Mouse (Mus musculus) CH12.LX (cell line): ENCODE results near the gene Sept9. TPM values are rescaled to one million over a fixed set of nuclear protein-coding genes. Genes with fewer than 3 reads are reported as not detected.

ENCODE experiments used
- DNase-seq: peaks from one replicate; pipeline ENCODE4 v3.0.0-alpha.2; 2013; ENCODE audit errors: extremely low read depth
- H3K27ac ChIP-seq: 2 replicates; pipeline ENCODE4 v1.5.1; 2012; ENCODE audit warnings: low read depth, mild to moderate bottlenecking, control low read depth, moderate library complexity; ENCODE audit not compliant: insufficient read depth
- H3K27me3 ChIP-seq: replicated peaks from 2 replicates; pipeline ENCODE3; 2012; ENCODE audit warnings: inconsistent platforms
- H3K36me3 ChIP-seq, 2 experiments: replicated peaks in 1 of 2; 2 replicates each; pipeline versions ENCODE3 to v1.6.1; 2012; ENCODE audit warnings: inconsistent platforms in 1 of 2, low read length in 1 of 2, mild to moderate bottlenecking in 1 of 2, mixed read lengths in 1 of 2, moderate library complexity in 1 of 2; ENCODE audit not compliant: control insufficient read depth in 1 of 2, insufficient read depth in 1 of 2
- H3K4me1 ChIP-seq, 2 experiments: 2 replicates each; pipeline ENCODE4 v1.6.1; 2012; ENCODE audit warnings: inconsistent platforms in 1 of 2, moderate library complexity in 1 of 2; ENCODE audit not compliant: insufficient read depth in 2 of 2, control insufficient read depth in 1 of 2
- H3K4me2 ChIP-seq: 2 replicates; pipeline ENCODE4 v1.6.1; 2012; ENCODE audit warnings: low read depth, mild to moderate bottlenecking, control low read depth; ENCODE audit not compliant: poor library complexity, insufficient read depth, severe bottlenecking
- H3K4me3 ChIP-seq, 3 experiments: fragments of 150-350 bp in 1 of 3; sonication (generic) in 1 of 3; replicated peaks in 1 of 3; 2 replicates each; pipeline versions ENCODE3 to v1.5.1; 2011 to 2012; ENCODE audit warnings: low read depth in 2 of 3, low read length in 2 of 3, mild to moderate bottlenecking in 2 of 3, moderate library complexity in 2 of 3, control low read depth in 1 of 3, improper control_type of control experiment in 1 of 3, inconsistent platforms in 1 of 3, mixed read lengths in 1 of 3; ENCODE audit not compliant: poor library complexity in 1 of 3
- H3K79me2 ChIP-seq: replicated peaks from 2 replicates; pipeline ENCODE4 v1.6.1; 2012; ENCODE audit warnings: mild to moderate bottlenecking, moderate library complexity; ENCODE audit not compliant: control insufficient read depth, poor library complexity, insufficient read depth, severe bottlenecking; ENCODE audit errors: extremely low read depth
- H3K9ac ChIP-seq: 2 replicates; pipeline ENCODE4 v1.6.1; 2012; ENCODE audit warnings: low read depth, mild to moderate bottlenecking, control low read depth, moderate library complexity; ENCODE audit not compliant: insufficient read depth
- H3K9me3 ChIP-seq: replicated peaks from 2 replicates; pipeline ENCODE3; 2012; ENCODE audit warnings: low read length, inconsistent platforms, mixed read lengths
- CTCF ChIP-seq, 2 experiments: IDR thresholded peaks in 1 of 2; conservative IDR thresholded peaks in 1 of 2; 2 replicates each; pipeline ENCODE4 v1.5.1; 2011 to 2012; ENCODE audit warnings: low read depth in 2 of 2, low read length in 2 of 2, improper control_type of control experiment in 1 of 2, inconsistent platforms in 1 of 2, mild to moderate bottlenecking in 1 of 2, moderate library complexity in 1 of 2
- E2F4 ChIP-seq: IDR thresholded peaks from 2 replicates; pipeline ENCODE4 v1.6.1; 2011; ENCODE audit warnings: low read depth, low read length, improper control_type of control experiment; ENCODE audit not compliant: insufficient replicate concordance
- ELF1 ChIP-seq: IDR thresholded peaks from 2 replicates; pipeline ENCODE4 v1.6.1; 2014; ENCODE audit warnings: low read depth, mild to moderate bottlenecking, inconsistent platforms, low read length, improper control_type of control experiment
- EP300 ChIP-seq: IDR thresholded peaks from 2 replicates; pipeline ENCODE4 v1.6.1; 2011; ENCODE audit warnings: low read length, improper control_type of control experiment
- ETS1 ChIP-seq: conservative IDR thresholded peaks from 2 replicates; pipeline ENCODE4 v1.6.1; 2012; ENCODE audit warnings: low read depth, mild to moderate bottlenecking, inconsistent platforms, low read length, improper control_type of control experiment, moderate library complexity
- GABPA ChIP-seq: IDR thresholded peaks from 2 replicates; pipeline ENCODE4 v1.6.1; 2012; ENCODE audit warnings: low read depth, low read length, improper control_type of control experiment, inconsistent platforms; ENCODE audit not compliant: insufficient replicate concordance
- HCFC1 ChIP-seq: IDR thresholded peaks from 2 replicates; pipeline ENCODE4 v1.6.1; 2012; ENCODE audit warnings: low read depth, mild to moderate bottlenecking, inconsistent platforms, low read length, improper control_type of control experiment
- JUN ChIP-seq: IDR thresholded peaks from 2 replicates; pipeline ENCODE4 v1.6.1; 2011; ENCODE audit warnings: low read depth, mild to moderate bottlenecking, low read length, improper control_type of control experiment, moderate library complexity; ENCODE audit not compliant: insufficient read depth
- KAT2A ChIP-seq: IDR thresholded peaks from 2 replicates; pipeline ENCODE4 v1.6.1; 2012; ENCODE audit warnings: low read length, improper control_type of control experiment, inconsistent platforms; ENCODE audit not compliant: insufficient replicate concordance
- MAFK ChIP-seq: IDR thresholded peaks from 2 replicates; pipeline ENCODE4 v1.6.1; 2011; ENCODE audit warnings: low read length, improper control_type of control experiment; ENCODE audit not compliant: insufficient replicate concordance
- MAX ChIP-seq: IDR thresholded peaks from 2 replicates; pipeline ENCODE4 v1.6.1; 2011; ENCODE audit warnings: low read length, improper control_type of control experiment
- MXI1 ChIP-seq: IDR thresholded peaks from 2 replicates; pipeline ENCODE4 v1.6.1; 2011; ENCODE audit warnings: mild to moderate bottlenecking, low read depth, low read length, improper control_type of control experiment
- MYC ChIP-seq: IDR thresholded peaks from 2 replicates; pipeline ENCODE4 v1.6.1; 2011; ENCODE audit warnings: low read depth, mild to moderate bottlenecking, improper control_type of control experiment, low read length
- NELFE ChIP-seq: IDR thresholded peaks from 2 replicates; pipeline ENCODE4 v1.6.1; 2011; ENCODE audit warnings: low read depth, low read length, improper control_type of control experiment
- SMC3 ChIP-seq: IDR thresholded peaks from 2 replicates; pipeline ENCODE4 v1.6.1; 2011; ENCODE audit warnings: low read depth, low read length, improper control_type of control experiment
- TCF12 ChIP-seq: IDR thresholded peaks from 2 replicates; pipeline ENCODE4 v1.6.1; 2014; ENCODE audit warnings: low read depth, mild to moderate bottlenecking, inconsistent platforms, low read length, improper control_type of control experiment
- UBTF ChIP-seq: IDR thresholded peaks from 2 replicates; pipeline ENCODE4 v1.6.1; 2012; ENCODE audit warnings: low read depth, mild to moderate bottlenecking, inconsistent platforms, low read length, improper control_type of control experiment, moderate library complexity
- USF1 ChIP-seq: IDR thresholded peaks from 2 replicates; pipeline ENCODE4 v1.6.1; 2014; ENCODE audit warnings: low read depth, mild to moderate bottlenecking, inconsistent platforms, low read length, improper control_type of control experiment
- ZKSCAN1 ChIP-seq: IDR thresholded peaks from 2 replicates; pipeline ENCODE4 v1.6.1; 2012; ENCODE audit warnings: low read depth, inconsistent platforms, low read length, improper control_type of control experiment, borderline replicate concordance
- ZMIZ1 ChIP-seq: IDR thresholded peaks from 2 replicates; pipeline ENCODE4 v1.6.1; 2012; ENCODE audit warnings: low read depth, mild to moderate bottlenecking, inconsistent platforms, low read length, improper control_type of control experiment
- dilution Hi-C: fragments of 300-500 bp; cut with MboI; formaldehyde crosslinking; loops from 2 replicates; pipeline ENCODE4 v1.14.3; 2020; ENCODE audit warnings: low sequenced_read_pairs; ENCODE audit not compliant: extremely low pct_unique_long_range_greater_than_20kb, extremely low pct_ligation_motif_present
- in situ Hi-C: fragments of 300-500 bp; cut with MboI; formaldehyde crosslinking; loops from 3 replicates; pipeline ENCODE4 v1.14.3; 2019; ENCODE audit warnings: low sequenced_read_pairs, low pct_ligation_motif_present, low pct_unique_long_range_greater_than_20kb, mixed read lengths
- polyA plus RNA-seq: library from polyadenylated mRNA; unstranded; fragments of >175 nt; gene quantifications from 2 replicates; pipeline ENCODE4 v1.2.1, GENCODE M21; 2012; ENCODE audit warnings: low read depth; ENCODE audit not compliant: insufficient read length
- total RNA-seq, 2 experiments: library from RNA; depleted of rRNA; stranded (reverse); fragments of 300-350 nt in 1 of 2; fragments of >200 nt in 1 of 2; gene quantifications; 2 replicates each; pipeline ENCODE4 v1.2.3; 2012 to 2014

Sept9 gene
- total and polyA plus RNA-seq, 3 experiments, result 47.6 to 128 (median 110) TPM

DNA sequence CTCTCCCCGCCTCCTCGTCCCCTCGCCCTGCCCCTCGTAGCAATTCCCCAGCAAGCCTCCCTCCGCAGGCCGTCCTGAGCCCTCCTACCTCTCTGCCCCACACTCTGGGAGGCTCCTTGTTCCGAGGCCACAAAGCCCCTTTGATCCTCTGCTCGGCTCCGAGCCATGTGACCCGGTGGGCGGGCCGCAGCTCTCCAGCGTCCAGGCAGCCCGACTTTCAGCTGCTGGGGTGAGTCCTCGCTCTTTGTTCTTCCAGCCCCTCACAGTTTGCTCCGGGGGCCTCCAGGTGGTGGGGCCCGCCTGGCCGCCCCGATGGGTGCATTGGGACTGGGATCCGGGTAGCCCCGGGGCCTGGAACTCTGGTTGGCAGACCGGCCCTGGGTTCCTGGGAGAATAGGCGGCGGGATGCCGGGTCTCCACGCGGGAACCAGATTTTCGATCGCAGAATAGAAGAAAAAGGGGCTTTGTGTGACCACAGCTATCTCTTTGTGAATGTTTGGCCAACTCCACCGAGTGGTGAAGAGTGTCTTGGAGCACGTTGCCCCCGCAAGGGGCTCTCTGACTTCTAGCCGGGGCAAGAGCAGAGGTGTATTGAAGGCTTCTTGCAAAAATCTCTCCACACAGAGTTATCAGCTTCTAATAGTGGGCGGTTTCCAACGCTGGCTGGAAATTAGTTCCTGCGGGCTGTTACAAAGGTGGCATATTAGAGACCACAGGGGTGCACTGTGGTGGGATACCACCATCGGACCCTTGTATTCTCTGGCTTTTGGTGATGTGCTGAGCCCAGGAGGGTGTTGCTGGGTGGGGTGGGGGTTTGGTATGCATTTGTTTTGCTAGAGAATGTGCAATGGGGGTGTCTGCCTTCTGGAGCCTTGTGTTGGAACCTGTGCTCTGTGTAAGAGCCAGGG is 133.0 kb downstream of the Sept9 start:
- peaks cover 44 to 92% of the 10 kb centered on the region in 2 experiments for H3K4me1 ChIP-seq
- peak overlapping the region; percentile 35 to 48 (median 37) for H3K4me3 ChIP-seq
- H3K9ac ChIP-seq, result peak overlapping the region; percentile 32; the same call in 1 of the 2 replicates
- peaks cover 79% of the 10 kb centered on the region for H3K79me2 ChIP-seq
- no peaks in the 10 kb centered on the region for H3K27me3 ChIP-seq
- in situ Hi-C loops, result no loop called here
- dilution Hi-C loops, result no loop called here
- peak overlapping the region; percentile 65 for H3K27ac ChIP-seq
- H3K4me2 ChIP-seq, result peak overlapping the region; percentile 25
- H3K9me3 ChIP-seq, result no peaks in the 10 kb centered on the region
- no peak for DNase-seq
- peaks cover 0 to 67% of the 10 kb centered on the region in 2 experiments for H3K36me3 ChIP-seq
- TF ChIP-seq MXI1 (peak; percentile 53), SMC3 (0 out of 2 replicates have a peak, but pooled peaks have one; percentile 5), MAX (0 out of 2 replicates have a peak, but pooled peaks have one; percentile 8), USF1 (peak; percentile 67), GABPA (no peak), MYC (no peak; the same call in 1 of the 2 replicates), JUN (no peak), ZKSCAN1 (no peak)

DNA sequence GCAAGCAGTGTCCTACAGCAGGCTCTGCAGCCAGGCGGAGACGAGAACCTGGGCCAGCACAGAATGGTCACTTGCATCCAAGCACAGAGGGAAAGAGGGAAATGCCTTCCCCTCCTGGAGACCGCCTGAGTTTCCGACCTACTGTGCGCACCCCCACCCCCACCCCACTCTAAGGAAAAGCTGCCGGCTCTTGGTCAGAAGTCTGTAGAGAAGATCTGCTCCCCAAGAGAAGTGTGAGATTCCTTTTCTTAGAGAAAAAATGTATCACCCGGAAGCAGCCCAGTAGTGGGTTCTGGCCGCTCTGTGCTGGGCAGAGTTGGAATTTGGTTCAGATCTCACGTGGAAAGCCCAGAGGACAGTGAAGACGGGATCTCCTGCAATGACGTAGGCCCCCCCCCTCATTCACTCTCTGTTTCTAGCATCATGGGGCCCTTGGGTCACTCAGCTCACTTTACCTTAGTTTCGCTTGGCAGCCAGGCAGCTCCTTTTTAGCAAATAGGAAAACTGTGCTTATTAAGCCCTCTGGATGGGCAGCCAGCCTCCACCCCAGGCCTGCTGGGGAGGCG is 133.8 kb downstream of the Sept9 start:
- no peak for TF ChIP-seq EP300
- peak; percentile 89 for TF ChIP-seq ZKSCAN1
- peak overlapping the region; percentile 25 for H3K4me2 ChIP-seq
- DNase-seq, result no peak
- peak overlapping the region; percentile 32; the same call in 1 of the 2 replicates for H3K9ac ChIP-seq
- H3K4me1 ChIP-seq, result peaks cover 50 to 94% of the 10 kb centered on the region in 2 experiments
- H3K27me3 ChIP-seq, result no peaks in the 10 kb centered on the region
- H3K4me3 ChIP-seq, result peak overlapping the region in 2 of 3 experiments; percentile 35 to 48
- peaks cover 83% of the 10 kb centered on the region for H3K79me2 ChIP-seq
- no peaks in the 10 kb centered on the region for H3K9me3 ChIP-seq
- peak overlapping the region; percentile 65 for H3K27ac ChIP-seq
- in situ Hi-C loops, result no loop called here
- peaks cover 0 to 74% of the 10 kb centered on the region in 2 experiments for H3K36me3 ChIP-seq
- dilution Hi-C loops, result no loop called here

DNA sequence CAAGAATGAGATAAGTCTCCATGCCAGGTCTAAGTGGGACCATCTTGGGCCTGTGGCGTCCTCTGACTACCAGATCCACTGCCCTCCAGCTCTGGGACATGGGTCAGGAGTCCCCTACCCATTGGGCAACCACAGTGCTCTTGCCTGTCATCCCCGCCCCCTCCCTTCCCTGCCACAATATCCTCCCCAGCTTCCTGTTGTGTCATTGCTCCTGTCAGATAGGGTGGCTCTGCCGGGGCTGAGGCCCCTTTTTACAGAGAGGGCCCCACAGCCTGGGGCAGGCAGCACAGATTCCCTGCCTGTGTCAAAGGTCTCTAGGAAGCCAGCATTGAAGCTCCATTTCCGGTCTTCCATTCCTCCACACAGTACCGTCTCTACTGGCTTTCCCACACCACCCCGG is 134.6 kb downstream of the Sept9 start:
- Histone ChIP-seq H3K27ac (peak overlapping the region; percentile 65), H3K79me2 (peaks cover 76% of the 10 kb centered on the region), H3K36me3 (peaks cover 0 to 71% of the 10 kb centered on the region in 2 experiments), H3K4me3 (peak overlapping the region in 2 of 3 experiments; percentile 4 to 16), H3K4me2 (peak overlapping the region; percentile 25), H3K9ac (peak overlapping the region; percentile 32), H3K4me1 (peaks cover 55 to 94% of the 10 kb centered on the region in 2 experiments), H3K9me3 (no peaks in the 10 kb centered on the region), H3K27me3 (no peaks in the 10 kb centered on the region)
- no peak for DNase-seq
- in situ Hi-C loops (no loop called here), dilution Hi-C loops (no loop called here)
- peak; percentile 62 for TF ChIP-seq HCFC1
- TF ChIP-seq JUN, result no peak
- TF ChIP-seq CTCF (conservative IDR thresholded peaks at IDR 0.05 in 1 of 2, IDR thresholded peaks at IDR 0.05 in 1 of 2; ENCODE audit: low read depth in 2 of 2, low read length in 2 of 2), result no peak
- TF ChIP-seq SMC3, result peak; percentile 30
- TF ChIP-seq E2F4, result no peak
- TF ChIP-seq USF1, result no peak
- 0 out of 2 replicates have a peak, but pooled peaks have one; percentile 51 for TF ChIP-seq MAX
- TF ChIP-seq MYC, result no peak
- TF ChIP-seq ZMIZ1, result peak; percentile 51; the same call in 1 of the 2 replicates
- 0 out of 2 replicates have a peak, but pooled peaks have one; percentile 43 for TF ChIP-seq NELFE
- TF ChIP-seq KAT2A, result 0 out of 2 replicates have a peak, but pooled peaks have one; percentile 45
- peak; percentile 83 for TF ChIP-seq ELF1
- TF ChIP-seq ETS1, result peak; percentile 69
- no peak; the same call in 1 of the 2 replicates for TF ChIP-seq UBTF
- no peak for TF ChIP-seq MAFK
- peak; percentile 55; the same call in 1 of the 2 replicates for TF ChIP-seq TCF12
- TF ChIP-seq GABPA, result no peak
